ENCODE assay signal across 8 mouse cellular contexts in the genomic region with DNA sequence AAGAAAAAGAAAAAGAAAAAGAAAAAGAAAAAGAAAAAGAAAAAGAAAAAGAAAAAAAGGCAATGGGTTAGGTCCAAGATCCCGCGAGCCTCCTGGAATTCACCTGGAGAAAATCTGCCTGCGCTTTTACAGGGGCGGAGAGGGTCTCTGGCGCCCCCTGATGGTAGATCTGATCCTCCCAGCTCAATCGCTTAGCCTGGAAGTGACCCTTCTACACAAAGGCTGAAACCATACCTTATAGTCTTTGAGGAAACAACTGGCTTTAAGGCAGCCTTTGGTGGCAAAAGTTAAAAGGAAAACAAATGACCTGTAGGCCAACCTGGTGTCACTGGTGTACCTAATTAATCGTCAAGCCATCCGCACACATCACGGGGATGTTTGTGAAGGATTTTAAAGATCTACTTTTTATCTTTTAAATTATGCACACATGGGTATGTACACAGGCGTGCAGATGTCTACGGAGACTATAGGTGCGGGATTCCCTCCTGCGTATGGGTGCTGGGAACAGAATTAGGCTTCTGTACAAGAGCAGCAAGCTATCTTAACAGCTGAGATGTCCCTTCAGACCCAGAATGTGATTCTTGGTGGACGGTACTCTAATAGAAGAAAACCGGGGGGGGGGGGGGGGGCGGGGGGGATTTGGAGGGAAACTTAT. TPM values are rescaled to one million over a fixed set of nuclear protein-coding genes. Genes with fewer than 3 reads are reported as not detected.
DNase-seq lines count a peak whose midpoint lies in the region; ATAC-seq and TF ChIP-seq lines count a peak whose summit lies in the region.

No protein-coding gene starts in this region.

- H3K4me3 ChIP-seq in embryonic facial prominence, embryonic 11.5 days (ENCODE audit: low read depth, low read length) = no peak overlapping the region
- peak overlapping the region in 1 of 2 experiments; percentile 50; a peak in 2 of 4 replicates for H3K4me3 ChIP-seq in heart, embryonic 14.5 days (ENCODE audit: control insufficient read depth in 1 of 2, insufficient read depth in 1 of 2, low read depth in 1 of 2, low read length in 2 of 2)
- H3K4me3 ChIP-seq in kidney, postnatal 0 days (replicated peaks; ENCODE audit: low read depth, low read length) = peak overlapping the region; percentile 46
- H3K4me3 ChIP-seq in neural tube, embryonic 13.5 days = peak overlapping the region; percentile 43

- peak; percentile 80 for DNase-seq in CD4-positive, CD25-positive, alpha-beta regulatory T cell, adult 2 months (ENCODE audit: low read depth, low spot score)
- peak; percentile 80 for DNase-seq in adrenal gland, postnatal 14 days
- peak; percentile 91 for DNase-seq in embryonic facial prominence, embryonic 11.5 days (ENCODE audit: low spot score)
- DNase-seq in kidney, postnatal 0 days (ENCODE audit: low spot score) = peak; percentile 89
- peak; percentile 57 to 69 for DNase-seq in lung, adult 18-20 months
- peak; percentile 63 for DNase-seq in thymus, postnatal 0 days (ENCODE audit: low spot score)

- no peak overlapping the region for H3K4me2 ChIP-seq in embryonic facial prominence, embryonic 11.5 days (ENCODE audit: low read depth, low read length)
- H3K4me2 ChIP-seq in heart, embryonic 14.5 days (ENCODE audit: low read length) = peak overlapping the region; percentile 98
- peak overlapping the region; percentile 94; the same call in 1 of the 2 replicates for H3K4me2 ChIP-seq in kidney, postnatal 0 days (ENCODE audit: low read length)
- H3K4me2 ChIP-seq in neural tube, embryonic 13.5 days = peak overlapping the region; percentile 97

- peak; percentile 89 for TF ChIP-seq CTCF in kidney, postnatal 0 days (IDR thresholded peaks at IDR 0.05; ENCODE audit: low read depth)

- H3K9me3 ChIP-seq in embryonic facial prominence, embryonic 11.5 days (replicated peaks; ENCODE audit: control insufficient read depth, low read length) = no peaks in the 10 kb centered on the region
- no peaks in the 10 kb centered on the region for H3K9me3 ChIP-seq in heart, embryonic 14.5 days (ENCODE audit: control insufficient read depth, low read length)
- H3K9me3 ChIP-seq in kidney, postnatal 0 days (replicated peaks; ENCODE audit: low read length) = no peaks in the 10 kb centered on the region
- H3K9me3 ChIP-seq in neural tube, embryonic 13.5 days = no peaks in the 10 kb centered on the region

- no peak overlapping the region for H3K9ac ChIP-seq in embryonic facial prominence, embryonic 11.5 days (replicated peaks; ENCODE audit: low read length)
- H3K9ac ChIP-seq in heart, embryonic 14.5 days (ENCODE audit: low read length) = no peak overlapping the region
- no peak overlapping the region for H3K9ac ChIP-seq in kidney, postnatal 0 days (ENCODE audit: low read depth, low read length)
- H3K9ac ChIP-seq in neural tube, embryonic 13.5 days = no peak overlapping the region

- no peak overlapping the region for H3K27ac ChIP-seq in embryonic facial prominence, embryonic 11.5 days (replicated peaks; ENCODE audit: low read depth, low read length)
- H3K27ac ChIP-seq in heart, embryonic 14.5 days (replicated peaks in 1 of 2; ENCODE audit: control insufficient read depth in 1 of 2, insufficient read depth in 1 of 2, low read depth in 2 of 2, low read length in 2 of 2) = no peak overlapping the region
- H3K27ac ChIP-seq in kidney, postnatal 0 days = no peak overlapping the region
- no peak overlapping the region for H3K27ac ChIP-seq in neural tube, embryonic 13.5 days (replicated peaks)

- no peaks in the 10 kb centered on the region for H3K36me3 ChIP-seq in embryonic facial prominence, embryonic 11.5 days (replicated peaks; ENCODE audit: control insufficient read depth, insufficient read depth, low read depth, low read length)
- H3K36me3 ChIP-seq in heart, embryonic 14.5 days (ENCODE audit: control insufficient read depth, insufficient read depth, low read length) = no peaks in the 10 kb centered on the region
- no peaks in the 10 kb centered on the region for H3K36me3 ChIP-seq in kidney, postnatal 0 days (ENCODE audit: insufficient read depth, low read length)
- H3K36me3 ChIP-seq in neural tube, embryonic 13.5 days = no peaks in the 10 kb centered on the region

- ATAC-seq in embryonic facial prominence, embryonic 11.5 days (replicated peaks; ENCODE audit: insufficient number of reproducible peaks, low FRiP score, low TSS enrichment, low read depth) = peak; percentile 70
- ATAC-seq in heart, embryonic 14.5 days (ENCODE audit: insufficient number of reproducible peaks, insufficient read depth, low FRiP score, low read depth) = no peak
- no peak for ATAC-seq in kidney, postnatal 0 days (replicated peaks; ENCODE audit: low FRiP score, low read depth)
- peak; percentile 84 for ATAC-seq in neural tube, embryonic 13.5 days (ENCODE audit: low read depth)

- WGBS in embryonic facial prominence, embryonic 11.5 days = 45% methylated on average over 16 of the region's 16 CpGs
- WGBS in heart, embryonic 14.5 days = 34% methylated on average over 14 of the region's 16 CpGs
- WGBS in kidney, postnatal 0 days = 35% methylated on average over 16 of the region's 16 CpGs
- 39% methylated on average over 16 of the region's 16 CpGs for WGBS in neural tube, embryonic 13.5 days

- H3K27me3 ChIP-seq in embryonic facial prominence, embryonic 11.5 days (ENCODE audit: control insufficient read depth, insufficient read depth, low read length) = no peaks in the 10 kb centered on the region
- no peaks in the 10 kb centered on the region; the same call in 1 of the 2 replicates for H3K27me3 ChIP-seq in heart, embryonic 14.5 days (ENCODE audit: control insufficient read depth, insufficient read depth, low read length)
- no peaks in the 10 kb centered on the region for H3K27me3 ChIP-seq in kidney, postnatal 0 days (ENCODE audit: insufficient read depth, low read length)
- H3K27me3 ChIP-seq in neural tube, embryonic 13.5 days = peaks cover 20% of the 10 kb centered on the region

- no peaks in the 10 kb centered on the region for H3K4me1 ChIP-seq in embryonic facial prominence, embryonic 11.5 days (ENCODE audit: control insufficient read depth, insufficient read depth, low read length)
- no peaks in the 10 kb centered on the region for H3K4me1 ChIP-seq in heart, embryonic 14.5 days (ENCODE audit: control insufficient read depth in 2 of 2, insufficient read depth in 2 of 2, low read length in 2 of 2)
- H3K4me1 ChIP-seq in kidney, postnatal 0 days (replicated peaks; ENCODE audit: insufficient read depth, low read length) = peaks cover 7% of the 10 kb centered on the region; the same call in 1 of the 2 replicates
- peaks cover 9% of the 10 kb centered on the region for H3K4me1 ChIP-seq in neural tube, embryonic 13.5 days (replicated peaks)

RNA-seq across cellular contexts. Expression of a gene that starts 0.9 kb away (rescaled TPM):
- not detected in 2 replicates for total RNA-seq in adrenal gland, postnatal 14 days (2021)
- 0.47 and 0.62 TPM in 2 replicates for polyA plus RNA-seq in embryonic facial prominence, embryonic 11.5 days (2014; fragmentation: Nextera tagmentation; extraction: Ambion mirVana)
- polyA plus RNA-seq in heart, embryonic 14.5 days (2014; fragmentation: Nextera tagmentation; extraction: Ambion mirVana) = 0.32 and 0.42 TPM in 2 replicates
- polyA plus RNA-seq in kidney, postnatal 0 days (2015; fragmentation: Nextera tagmentation; extraction: Ambion mirVana) = 0.68 and 0.75 TPM in 2 replicates
- polyA plus RNA-seq in neural tube, embryonic 13.5 days (2015; fragmentation: Nextera tagmentation; extraction: Ambion mirVana) = 0.10 and 0.27 TPM in 2 replicates
- polyA plus RNA-seq in thymus, postnatal 0 days (2015; fragmentation: Nextera tagmentation; extraction: Ambion mirVana) = 0.05 TPM in 1 of 2 replicates, not detected in the other

Comparison
In these comparisons a context has a peak if more than half of its experiments do, and no peak if none do; other contexts are left out.
1. ATAC-seq: peak in embryonic facial prominence, embryonic 11.5 days (single experiment) and neural tube, embryonic 13.5 days (single experiment); none in heart, embryonic 14.5 days (single experiment) and kidney, postnatal 0 days (single experiment).
2. Peak in every context shown above with its lines, with median percentiles within 50 percentile points of each other: DNase-seq.